Mouse (Mus musculus): ENCODE results near the gene 4931428F04Rik. TPM values are rescaled to one million over a fixed set of nuclear protein-coding genes. Genes with fewer than 3 reads are reported as not detected.
"Not testable (repeated sequence)": the region's sequence is repeated elsewhere in the genome, so short reads cannot be mapped to it uniquely, and the experiment has no call there.

The 4931428F04Rik gene
- total and polyA plus RNA-seq, 2 experiments from 2014 or later, result 70.9 to 146 TPM

DNA sequence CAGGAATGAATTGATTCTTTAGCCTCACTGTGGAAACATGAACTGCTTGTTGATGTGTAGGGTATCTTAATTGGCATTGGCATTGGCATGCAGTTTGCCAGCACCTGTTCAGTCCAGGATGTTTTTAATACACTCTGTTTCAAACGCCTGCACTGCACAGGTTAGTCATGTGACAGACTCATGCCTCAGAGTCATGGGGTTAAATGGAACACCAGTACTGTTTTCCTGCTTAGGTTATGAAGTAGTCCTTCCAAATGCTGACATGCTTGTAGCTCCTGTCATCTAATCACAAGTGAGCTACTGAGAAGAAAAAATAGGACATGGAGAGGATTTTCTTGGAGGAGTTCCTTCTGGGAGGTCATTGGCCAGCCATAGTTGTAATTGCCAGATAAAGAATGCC lies 54.5 kb downstream of the 4931428F04Rik start:
- no peak overlapping the region for H3K4me2 ChIP-seq (ENCODE audit: low read depth)

DNA sequence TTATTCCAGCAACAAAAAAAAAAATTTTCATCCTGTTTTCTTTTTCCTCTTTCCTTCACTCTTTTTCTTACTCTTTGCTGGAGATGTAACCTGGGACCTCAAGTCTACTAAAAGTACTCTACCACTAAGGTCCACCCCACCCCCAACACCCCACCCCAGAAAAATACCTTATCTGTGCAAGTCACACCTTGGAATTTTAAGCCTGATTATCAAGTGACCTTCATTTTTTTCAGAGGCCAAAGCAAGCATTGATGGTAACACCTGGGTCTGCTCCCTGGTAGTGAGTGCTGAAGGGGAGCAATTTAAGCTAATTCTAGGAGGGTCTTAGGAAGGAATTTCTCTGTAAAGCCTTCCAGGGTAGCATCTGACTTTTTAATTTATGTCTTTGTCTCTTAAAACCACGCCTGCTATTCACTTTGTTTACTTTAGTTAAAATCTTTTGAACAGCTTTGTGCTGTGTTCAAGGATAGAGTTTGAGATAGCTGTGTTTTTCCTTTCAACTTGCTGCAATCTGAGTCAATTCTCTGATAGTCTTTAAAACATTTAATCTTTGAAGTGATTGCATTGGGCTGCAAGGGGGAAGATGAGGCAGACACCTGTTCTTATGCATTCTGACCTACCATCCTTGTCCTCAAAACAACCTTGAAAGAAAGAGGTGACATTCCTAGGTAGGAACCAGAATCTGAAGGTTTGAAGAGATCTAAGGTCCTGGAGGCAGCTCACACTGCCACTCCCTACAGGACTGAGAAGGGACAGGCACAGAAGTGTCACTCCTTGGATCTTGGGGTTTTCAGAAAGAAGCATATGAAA lies 56.3 kb downstream of the 4931428F04Rik start:
- WGBS, result 72% methylated on average over 1 of the region's 1 CpGs
- Histone ChIP-seq H3K27ac (ENCODE audit: low read depth, low read length) (no peak overlapping the region), H3K4me2 (ENCODE audit: low read depth) (no peak overlapping the region)

More for the DNA sequence above, 54.5 kb downstream of the 4931428F04Rik start:
- Histone ChIP-seq H3K4me1 (ENCODE audit: insufficient read depth) (no peaks in the 10 kb centered on the region), H3K36me3 (ENCODE audit: insufficient read depth) (peaks cover 19% of the 10 kb centered on the region), H3K4me3 (ENCODE audit: low read depth, low read length) (no peak overlapping the region), H3K9me3 (ENCODE audit: low read length) (no peaks in the 10 kb centered on the region), H3K9ac (no peak overlapping the region), H3K27me3 (ENCODE audit: insufficient read depth, low read length) (no peaks in the 10 kb centered on the region), H3K27ac (ENCODE audit: low read depth, low read length) (no peak overlapping the region)
- ATAC-seq (no peak), DNase-seq (no peak)
- WGBS, result 84% methylated on average over 1 of the region's 1 CpGs
- TF ChIP-seq CTCF (IDR thresholded peaks at IDR 0.05; ENCODE audit: low read depth), result no peak

DNA sequence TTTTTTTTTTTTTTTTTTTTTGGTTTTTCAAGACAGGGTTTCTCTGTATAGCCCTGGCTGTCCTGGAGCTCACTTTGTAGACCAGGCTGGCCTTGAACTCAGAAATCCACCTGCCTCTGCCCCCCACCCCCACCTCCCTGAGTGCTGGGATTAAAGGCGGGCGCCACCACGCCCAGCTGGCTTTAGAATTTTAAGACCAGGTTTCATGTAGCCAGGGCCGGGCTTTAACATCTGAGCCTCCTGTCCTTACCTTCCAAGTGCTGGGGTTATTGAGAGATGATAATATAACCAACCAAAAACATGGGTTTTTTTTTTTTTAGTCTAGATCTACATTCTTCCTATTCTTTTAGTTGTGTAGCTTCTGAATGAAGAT lies 57.4 kb downstream of the 4931428F04Rik start:
- not testable (repeated sequence) for H3K9ac ChIP-seq; H3K4me3 ChIP-seq (ENCODE audit: low read depth, low read length); DNase-seq; ATAC-seq; H3K9me3 ChIP-seq (ENCODE audit: low read length); H3K4me2 ChIP-seq (ENCODE audit: low read depth); H3K27me3 ChIP-seq (ENCODE audit: insufficient read depth, low read length); H3K27ac ChIP-seq (ENCODE audit: low read depth, low read length); H3K4me1 ChIP-seq (ENCODE audit: insufficient read depth)
- 95% methylated on average over 4 of the region's 4 CpGs for WGBS
- peaks cover 12% of the 10 kb centered on the region; the same call in 1 of the 2 replicates for H3K36me3 ChIP-seq (ENCODE audit: insufficient read depth)

More for the DNA sequence above, 56.3 kb downstream of the 4931428F04Rik start:
- DNase-seq, result no peak
- Histone ChIP-seq H3K4me1 (ENCODE audit: insufficient read depth) (no peaks in the 10 kb centered on the region), H3K4me3 (ENCODE audit: low read depth, low read length) (no peak overlapping the region), H3K36me3 (ENCODE audit: insufficient read depth) (peaks cover 12% of the 10 kb centered on the region; the same call in 1 of the 2 replicates), H3K27me3 (ENCODE audit: insufficient read depth, low read length) (no peaks in the 10 kb centered on the region), H3K9me3 (ENCODE audit: low read length) (no peaks in the 10 kb centered on the region), H3K9ac (no peak overlapping the region)
- no peak for TF ChIP-seq CTCF (IDR thresholded peaks at IDR 0.05; ENCODE audit: low read depth)
- ATAC-seq, result no peak

DNA sequence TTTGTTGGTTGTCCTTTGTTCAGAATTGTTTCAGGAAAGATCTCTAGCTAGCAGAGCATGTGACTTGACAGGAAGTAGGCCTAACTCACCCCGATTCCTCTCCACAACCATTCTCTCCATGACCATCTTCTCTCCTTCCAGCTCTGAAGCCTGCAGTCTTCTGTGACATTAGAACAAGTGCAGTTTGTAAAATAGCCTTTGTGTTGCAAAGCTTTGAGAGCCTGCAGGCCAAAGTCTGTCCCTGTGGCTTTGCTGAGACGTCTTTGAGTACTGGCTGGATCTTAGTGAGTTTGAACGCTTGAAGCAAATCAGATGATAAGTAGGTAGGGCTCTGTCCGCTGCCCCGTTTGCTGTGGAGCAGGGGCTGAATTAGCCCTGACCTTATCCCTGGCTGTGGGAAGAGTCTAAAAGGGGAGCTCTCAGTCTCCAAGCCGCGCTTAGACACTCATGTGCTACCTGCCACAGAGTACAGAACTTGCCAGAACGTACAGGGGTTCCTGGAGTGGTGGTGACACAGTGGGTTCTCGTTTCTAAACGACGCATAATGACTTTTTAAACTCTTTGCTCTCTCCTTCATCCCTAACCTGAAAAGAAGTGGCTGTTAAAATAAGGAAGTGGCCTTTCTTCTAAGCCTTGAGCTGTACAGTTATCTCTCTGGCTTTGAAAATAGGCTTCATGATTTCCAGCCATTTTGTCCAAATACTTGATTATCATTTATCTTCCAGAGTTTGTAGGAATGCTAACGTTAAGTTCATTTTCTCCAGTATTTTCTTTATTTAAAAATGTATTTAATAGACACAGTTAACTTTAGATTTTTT lies 58.0 kb downstream of the 4931428F04Rik start:
- H3K9me3 ChIP-seq (ENCODE audit: low read length), result no peaks in the 10 kb centered on the region

More for the DNA sequence above, 58.0 kb downstream of the 4931428F04Rik start:
- no peak overlapping the region for H3K9ac ChIP-seq
- no peak overlapping the region for H3K4me2 ChIP-seq (ENCODE audit: low read depth)
- DNase-seq, result no peak
- no peak overlapping the region for H3K4me3 ChIP-seq (ENCODE audit: low read depth, low read length)
- peaks cover 10% of the 10 kb centered on the region; the same call in 1 of the 2 replicates for H3K36me3 ChIP-seq (ENCODE audit: insufficient read depth)
- no peak overlapping the region for H3K27ac ChIP-seq (ENCODE audit: low read depth, low read length)
- ATAC-seq, result no peak
- 85% methylated on average over 12 of the region's 12 CpGs for WGBS
- no peaks in the 10 kb centered on the region for H3K27me3 ChIP-seq (ENCODE audit: insufficient read depth, low read length)
- TF ChIP-seq CTCF (IDR thresholded peaks at IDR 0.05; ENCODE audit: low read depth), result no peak
- H3K4me1 ChIP-seq (ENCODE audit: insufficient read depth), result no peaks in the 10 kb centered on the region

MicroRNA genes within 50 kb of the gene (microRNA counts, 519-probe panel; counts per million panel counts)
- microRNA mmu-miR-328, result 3,938 counts per million, percentile 44 among the panel's probes with 10 or more counts

Small RNA genes lying within 50 kb of the gene (microRNA-seq; reads per million reads assigned to microRNA genes)
- gene Gm27320 (0 reads per million in 2 experiments), gene Mir328 (524 to 717 reads per million in 2 experiments)

Other genes with a start within 250 kb of the 4931428F04Rik start
- gene Ces3a, start 241.3 kb downstream of the 4931428F04Rik start, total RNA-seq (2014; rRNA removed), result not detected in 2 replicates
- gene Ces3a, start 241.3 kb downstream of the 4931428F04Rik start, polyA plus RNA-seq (2015; fragmentation: Nextera tagmentation; extraction: Ambion mirVana), result not detected in 2 replicates
- gene Ces3b, start 206.1 kb downstream of the 4931428F04Rik start, total RNA-seq (2014; rRNA removed), result not detected in 2 replicates
- gene Ces3b, start 206.1 kb downstream of the 4931428F04Rik start, polyA plus RNA-seq (2015; fragmentation: Nextera tagmentation; extraction: Ambion mirVana), result not detected in 2 replicates
- 0.10 TPM in 1 of 2 replicates, not detected in the other for gene Ces4a, start 158.1 kb downstream of the 4931428F04Rik start, total RNA-seq (2014; rRNA removed)
- gene Ces4a, start 158.1 kb downstream of the 4931428F04Rik start, polyA plus RNA-seq (2015; fragmentation: Nextera tagmentation; extraction: Ambion mirVana), result 0.05 TPM in 1 of 2 replicates, not detected in the other
- 56.4 and 65.6 TPM in 2 replicates for gene Cbfb, start 119.2 kb downstream of the 4931428F04Rik start, total RNA-seq (2014; rRNA removed)
- gene Cbfb, start 119.2 kb downstream of the 4931428F04Rik start, polyA plus RNA-seq (2015; fragmentation: Nextera tagmentation; extraction: Ambion mirVana), result 23.5 and 29.9 TPM in 2 replicates
- 37.1 and 40.7 TPM in 2 replicates for gene D230025D16Rik, start 64.7 kb downstream of the 4931428F04Rik start, total RNA-seq (2014; rRNA removed)
- gene D230025D16Rik, start 64.7 kb downstream of the 4931428F04Rik start, polyA plus RNA-seq (2015; fragmentation: Nextera tagmentation; extraction: Ambion mirVana), result 22.0 and 25.5 TPM in 2 replicates
- 8.4 and 11.4 TPM in 2 replicates for gene B3gnt9, start 34.7 kb downstream of the 4931428F04Rik start, total RNA-seq (2014; rRNA removed)
- gene B3gnt9, start 34.7 kb downstream of the 4931428F04Rik start, polyA plus RNA-seq (2015; fragmentation: Nextera tagmentation; extraction: Ambion mirVana), result 6.6 and 6.8 TPM in 2 replicates
- 14.7 and 23.9 TPM in 2 replicates for gene Tradd, start 25.3 kb downstream of the 4931428F04Rik start, total RNA-seq (2014; rRNA removed)
- gene Tradd, start 25.3 kb downstream of the 4931428F04Rik start, polyA plus RNA-seq (2015; fragmentation: Nextera tagmentation; extraction: Ambion mirVana), result 14.0 and 20.9 TPM in 2 replicates
- gene Fbxl8, start 25.2 kb downstream of the 4931428F04Rik start, total RNA-seq (2014; rRNA removed), result 0.38 and 1.4 TPM in 2 replicates
- gene Fbxl8, start 25.2 kb downstream of the 4931428F04Rik start, polyA plus RNA-seq (2015; fragmentation: Nextera tagmentation; extraction: Ambion mirVana), result 0.85 and 1.1 TPM in 2 replicates
- 0.15 and 0.90 TPM in 2 replicates for gene Hsf4, start 20.1 kb downstream of the 4931428F04Rik start, total RNA-seq (2014; rRNA removed)
- gene Hsf4, start 20.1 kb downstream of the 4931428F04Rik start, polyA plus RNA-seq (2015; fragmentation: Nextera tagmentation; extraction: Ambion mirVana), result 0.30 and 0.44 TPM in 2 replicates
- 1.5 and 1.7 TPM in 2 replicates for gene Nol3, start 13.7 kb downstream of the 4931428F04Rik start, total RNA-seq (2014; rRNA removed)
- gene Nol3, start 13.7 kb downstream of the 4931428F04Rik start, polyA plus RNA-seq (2015; fragmentation: Nextera tagmentation; extraction: Ambion mirVana), result 3.0 and 4.3 TPM in 2 replicates
- 1.8 and 2.7 TPM in 2 replicates for gene Exoc3l, start 6.2 kb upstream of the 4931428F04Rik start, total RNA-seq (2014; rRNA removed)
- 7.0 and 7.5 TPM in 2 replicates for gene Exoc3l, start 6.2 kb upstream of the 4931428F04Rik start, polyA plus RNA-seq (2015; fragmentation: Nextera tagmentation; extraction: Ambion mirVana)
- 26.2 and 36.7 TPM in 2 replicates for gene E2f4, start 7.8 kb upstream of the 4931428F04Rik start, total RNA-seq (2014; rRNA removed)
- 30.6 and 31.6 TPM in 2 replicates for gene E2f4, start 7.8 kb upstream of the 4931428F04Rik start, polyA plus RNA-seq (2015; fragmentation: Nextera tagmentation; extraction: Ambion mirVana)
- gene Elmo3, start 15.7 kb upstream of the 4931428F04Rik start, total RNA-seq (2014; rRNA removed), result 0.86 and 0.92 TPM in 2 replicates
- gene Elmo3, start 15.7 kb upstream of the 4931428F04Rik start, polyA plus RNA-seq (2015; fragmentation: Nextera tagmentation; extraction: Ambion mirVana), result 0.54 and 1.1 TPM in 2 replicates
- 1.6 and 3.0 TPM in 2 replicates for gene Lrrc29, start 36.4 kb upstream of the 4931428F04Rik start, total RNA-seq (2014; rRNA removed)
- gene Lrrc29, start 36.4 kb upstream of the 4931428F04Rik start, polyA plus RNA-seq (2015; fragmentation: Nextera tagmentation; extraction: Ambion mirVana), result 1.8 and 2.1 TPM in 2 replicates
- 76.4 and 109 TPM in 2 replicates for gene Tmem208, start 36.5 kb upstream of the 4931428F04Rik start, total RNA-seq (2014; rRNA removed)
- gene Tmem208, start 36.5 kb upstream of the 4931428F04Rik start, polyA plus RNA-seq (2015; fragmentation: Nextera tagmentation; extraction: Ambion mirVana), result 126 and 140 TPM in 2 replicates
- 1.4 and 2.1 TPM in 2 replicates for gene Fhod1, start 58.1 kb upstream of the 4931428F04Rik start, total RNA-seq (2014; rRNA removed)
- 0.15 and 0.30 TPM in 2 replicates for gene Fhod1, start 58.1 kb upstream of the 4931428F04Rik start, polyA plus RNA-seq (2015; fragmentation: Nextera tagmentation; extraction: Ambion mirVana)
- gene Slc9a5, start 59.0 kb upstream of the 4931428F04Rik start, total RNA-seq (2014; rRNA removed), result 17.5 and 17.8 TPM in 2 replicates
- gene Slc9a5, start 59.0 kb upstream of the 4931428F04Rik start, polyA plus RNA-seq (2015; fragmentation: Nextera tagmentation; extraction: Ambion mirVana), result 5.6 and 7.2 TPM in 2 replicates
- gene Plekhg4, start 83.4 kb upstream of the 4931428F04Rik start, total RNA-seq (2014; rRNA removed), result 4.2 and 4.5 TPM in 2 replicates
- gene Plekhg4, start 83.4 kb upstream of the 4931428F04Rik start, polyA plus RNA-seq (2015; fragmentation: Nextera tagmentation; extraction: Ambion mirVana), result 0.70 and 0.77 TPM in 2 replicates
- 0.10 and 0.15 TPM in 2 replicates for gene Kctd19, start 123.6 kb upstream of the 4931428F04Rik start, total RNA-seq (2014; rRNA removed)
- gene Kctd19, start 123.6 kb upstream of the 4931428F04Rik start, polyA plus RNA-seq (2015; fragmentation: Nextera tagmentation; extraction: Ambion mirVana), result 0.16 and 0.19 TPM in 2 replicates
- gene Lrrc36, start 123.7 kb upstream of the 4931428F04Rik start, total RNA-seq (2014; rRNA removed), result 1.7 and 1.8 TPM in 2 replicates
- gene Lrrc36, start 123.7 kb upstream of the 4931428F04Rik start, polyA plus RNA-seq (2015; fragmentation: Nextera tagmentation; extraction: Ambion mirVana), result 0.40 and 1.1 TPM in 2 replicates
- 66.6 and 80.6 TPM in 2 replicates for gene Tppp3, start 181.7 kb upstream of the 4931428F04Rik start, total RNA-seq (2014; rRNA removed)
- 74.6 and 106 TPM in 2 replicates for gene Tppp3, start 181.7 kb upstream of the 4931428F04Rik start, polyA plus RNA-seq (2015; fragmentation: Nextera tagmentation; extraction: Ambion mirVana)
- gene Zdhhc1, start 207.0 kb upstream of the 4931428F04Rik start, total RNA-seq (2014; rRNA removed), result 22.9 and 30.4 TPM in 2 replicates
- gene Zdhhc1, start 207.0 kb upstream of the 4931428F04Rik start, polyA plus RNA-seq (2015; fragmentation: Nextera tagmentation; extraction: Ambion mirVana), result 16.2 and 22.7 TPM in 2 replicates
- 0.38 and 0.52 TPM in 2 replicates for gene Hsd11b2, start 228.9 kb upstream of the 4931428F04Rik start, total RNA-seq (2014; rRNA removed)
- gene Hsd11b2, start 228.9 kb upstream of the 4931428F04Rik start, polyA plus RNA-seq (2015; fragmentation: Nextera tagmentation; extraction: Ambion mirVana), result 1.3 and 2.6 TPM in 2 replicates